8 mouse cellular contexts compared by ENCODE assay signal in the genomic region with DNA sequence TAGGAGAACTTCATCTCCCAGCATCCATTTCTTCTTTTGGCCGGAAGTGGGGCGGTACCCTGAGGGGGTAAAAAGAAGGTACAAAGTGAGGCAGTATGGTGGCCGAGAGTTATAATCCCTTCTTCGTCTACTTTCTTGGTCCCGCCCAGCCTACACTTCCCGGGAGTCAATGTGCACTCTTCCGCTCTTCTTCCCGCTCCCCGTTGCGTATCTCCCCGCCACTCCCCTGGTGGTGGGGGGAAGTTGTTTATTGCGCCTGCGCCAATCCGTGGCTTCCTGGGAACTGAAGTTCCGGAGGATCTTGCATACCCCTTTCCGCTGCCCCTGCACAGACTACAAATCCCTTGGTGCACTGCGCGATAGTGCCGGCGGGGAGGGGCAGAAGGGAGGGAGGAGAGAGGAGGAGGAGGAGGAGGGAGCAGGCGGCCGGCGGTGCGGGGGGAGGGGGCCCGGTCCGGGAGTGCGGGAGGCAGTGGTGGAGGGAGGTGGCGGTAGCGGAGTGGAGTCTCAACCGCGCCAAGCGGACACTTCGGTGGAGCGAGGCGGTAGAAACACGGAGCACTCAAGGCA. TPM values are rescaled to one million over a fixed set of nuclear protein-coding genes. Genes with fewer than 3 reads are reported as not detected.
DNase-seq lines count a peak whose midpoint lies in the region; ATAC-seq and TF ChIP-seq lines count a peak whose summit lies in the region.

Phf23 (plus strand) TSS at position 387 of the 570 bp plus-strand sequence.

- TF ChIP-seq EP300 in lung, postnatal 0 days (IDR thresholded peaks at IDR 0.05), result peak; percentile 68; the same call in 1 of the 2 replicates

- TF ChIP-seq CTCF in lung, postnatal 0 days (IDR thresholded peaks at IDR 0.05), result peak; percentile 69

- H3K4me2 ChIP-seq in lung, postnatal 0 days (replicated peaks; ENCODE audit: low read depth, low read length), result peak within 1 kb of the TSS; percentile 68

- H3K9ac ChIP-seq in lung, postnatal 0 days (replicated peaks; ENCODE audit: low read depth), result peak within 1 kb of the TSS; percentile 93

- H3K4me1 ChIP-seq in hindbrain, embryonic 10.5 days (replicated peaks), result peaks cover 54% of the 10 kb centered on the region
- H3K4me1 ChIP-seq in lung, postnatal 0 days (ENCODE audit: insufficient read depth, low read depth, low read length), result peaks cover 12% of the 10 kb centered on the region; the same call in 1 of the 2 replicates

- no peaks in the 10 kb centered on the region for H3K27me3 ChIP-seq in hindbrain, embryonic 10.5 days (ENCODE audit: insufficient read depth, poor library complexity, severe bottlenecking)
- no peaks in the 10 kb centered on the region for H3K27me3 ChIP-seq in lung, postnatal 0 days (replicated peaks; ENCODE audit: insufficient read depth, low read length)

- peak within 1 kb of the TSS; percentile 98 for H3K27ac ChIP-seq in hindbrain, embryonic 10.5 days
- H3K27ac ChIP-seq in lung, postnatal 0 days (ENCODE audit: low read length), result peak within 1 kb of the TSS; percentile 98

- H3K4me3 ChIP-seq in hindbrain, embryonic 10.5 days, result peak within 1 kb of the TSS; percentile 99
- H3K4me3 ChIP-seq in lung, postnatal 0 days (ENCODE audit: low read depth, low read length), result peak within 1 kb of the TSS; percentile 87

- no peaks in the 10 kb centered on the region for H3K9me3 ChIP-seq in hindbrain, embryonic 10.5 days
- no peaks in the 10 kb centered on the region for H3K9me3 ChIP-seq in lung, postnatal 0 days (ENCODE audit: low read length)

- peak; percentile 72 for ATAC-seq in frontal cortex, adult (ENCODE audit: low TSS enrichment)
- peak; percentile 74 for ATAC-seq in lung, postnatal 0 days

- DNase-seq in MN1 (ENCODE audit: low spot score), result peak; percentile 98
- peak; percentile 98 for DNase-seq in cerebellum, adult 9-10 months
- DNase-seq in hindbrain, embryonic 10.5 days (ENCODE audit: low spot score), result peak; percentile 99
- peak; percentile 99 for DNase-seq in layer of hippocampus, adult 9-11 months
- peak; percentile 100 for DNase-seq in lung, postnatal 0 days (ENCODE audit: low spot score)
- peak; percentile 94 for DNase-seq in ovary, postnatal 14 days (ENCODE audit: low spot score)
- peak; percentile 98 for DNase-seq in thymus, postnatal 14 days

- under 1% methylated on average over 36 of the region's 36 CpGs for WGBS in hindbrain, embryonic 10.5 days
- WGBS in lung, postnatal 0 days, result under 1% methylated on average over 36 of the region's 36 CpGs

- peaks cover 47% of the 10 kb centered on the region for H3K36me3 ChIP-seq in hindbrain, embryonic 10.5 days
- H3K36me3 ChIP-seq in lung, postnatal 0 days (ENCODE audit: insufficient read depth, low read length), result peaks cover 23% of the 10 kb centered on the region; the same call in 1 of the 2 replicates

RNA-seq across cellular contexts. Expression of gene Phf23, which starts in this region (rescaled TPM):
- polyA plus RNA-seq in hindbrain, embryonic 10.5 days (2016; fragmentation: Nextera tagmentation; extraction: Ambion mirVana), result 93.7 and 98.1 TPM in 2 replicates
- 57.5 and 61.3 TPM in 2 replicates for polyA plus RNA-seq in lung, postnatal 0 days (2015; fragmentation: Nextera tagmentation; extraction: Ambion mirVana)

Comparison
In these comparisons a context has a peak if more than half of its experiments do, and no peak if none do; other contexts are left out.
1. Peak in every context shown above with its lines: DNase-seq, ATAC-seq, H3K4me3 ChIP-seq and H3K27ac ChIP-seq.